Mouse (Mus musculus) liver, embryonic 14.5 days (tissue): ENCODE data around the gene Frmd8. TPM values are rescaled to one million over a fixed set of nuclear protein-coding genes. Genes with fewer than 3 reads are reported as not detected.
A peak's percentile ranks its signal among the peaks of the same experiment; 100 is the strongest.
"Not testable (repeated sequence)": the region's sequence is repeated elsewhere in the genome, so short reads cannot be mapped to it uniquely, and the experiment has no call there.

ENCODE experiments used
- ATAC-seq: fragments of 200-750 bp; cut with Nextera tagmentation; 2 replicates; pipeline ENCODE4 v1.8.0; 2017; ENCODE audit warnings: moderate number of reproducible peaks, mild to moderate bottlenecking, moderate library complexity; ENCODE audit not compliant: insufficient read depth
- DNase-seq, 3 experiments: peaks; one replicate each; pipeline ENCODE4 v3.0.0-alpha.2; 2012 to 2013; ENCODE audit warnings: low read depth in 3 of 3, low spot score in 3 of 3
- H3K27ac ChIP-seq: fragments of 300-500 bp; sonication (generic); 2 replicates; pipeline ENCODE4 v1.5.1; 2014; ENCODE audit warnings: moderate library complexity, mild to moderate bottlenecking, control low read depth, inconsistent platforms
- H3K27me3 ChIP-seq: fragments of 300-500 bp; sonication (generic); 2 replicates; pipeline ENCODE4 v1.6.1; 2014; ENCODE audit warnings: mild to moderate bottlenecking, low read length, moderate library complexity; ENCODE audit not compliant: control insufficient read depth, insufficient read depth
- H3K36me3 ChIP-seq: fragments of 300-500 bp; sonication (generic); replicated peaks from 2 replicates; pipeline ENCODE4 v1.6.1; 2014; ENCODE audit warnings: low read depth; ENCODE audit not compliant: control insufficient read depth, insufficient read depth
- H3K4me1 ChIP-seq, 2 experiments: fragments of 200-500 bp in 1 of 2; fragments of 300-500 bp in 1 of 2; sonication (generic) in 1 of 2; replicated peaks; 2 replicates each; pipeline ENCODE4 v1.6.1; 2012 to 2014; ENCODE audit warnings: antibody characterized with exemption in 1 of 2, inconsistent platforms in 1 of 2, low read length in 1 of 2; ENCODE audit not compliant: control insufficient read depth in 2 of 2, insufficient read depth in 2 of 2
- H3K4me2 ChIP-seq: fragments of 300-500 bp; sonication (generic); 2 replicates; pipeline ENCODE4 v1.6.1; 2014; ENCODE audit warnings: low read depth, mild to moderate bottlenecking, control low read depth, moderate library complexity
- H3K4me3 ChIP-seq, 2 experiments: fragments of 200-500 bp in 1 of 2; fragments of 300-500 bp in 1 of 2; sonication (generic) in 1 of 2; 2 replicates each; pipeline ENCODE4 v1.5.1; 2012 to 2014; ENCODE audit warnings: low read depth in 2 of 2, low read length in 2 of 2, mild to moderate bottlenecking in 2 of 2, control low read depth in 1 of 2, inconsistent platforms in 1 of 2, moderate library complexity in 1 of 2; ENCODE audit not compliant: insufficient read depth in 1 of 2
- H3K9ac ChIP-seq: fragments of 300-500 bp; sonication (generic); replicated peaks from 2 replicates; pipeline ENCODE4 v1.6.1; 2014; ENCODE audit warnings: mild to moderate bottlenecking, control low read depth, moderate library complexity
- H3K9me3 ChIP-seq: fragments of 300-500 bp; sonication (generic); 2 replicates; pipeline ENCODE4 v1.6.1; 2016; ENCODE audit warnings: low read length, mixed read lengths; ENCODE audit not compliant: control insufficient read depth
- CTCF ChIP-seq: IDR thresholded peaks from 2 replicates; pipeline ENCODE4 v1.5.1; 2016; ENCODE audit warnings: antibody characterized with exemption, low read depth, control low read depth
- EP300 ChIP-seq: IDR thresholded peaks from 2 replicates; pipeline ENCODE4 v1.6.1; 2016; ENCODE audit warnings: antibody characterized with exemption, low read depth
- WGBS: fragments of 180-500 bp; shearing (Covaris S2); extraction: QIAGEN DNeasy Blood & Tissue Kit; methylation state at CpG from one replicate; pipeline ENCODE4 v1.1.7; 2014; ENCODE audit not compliant: insufficient replicate concordance; 5-methylcytosine and 5-hydroxymethylcytosine counted together
- polyA plus RNA-seq, 2 experiments: library from polyadenylated mRNA; depleted of rRNA in 1 of 2; stranded (reverse) in 1 of 2; unstranded in 1 of 2; fragments of >200 nt; fragmentation: Nextera tagmentation in 1 of 2; extraction: Ambion mirVana in 1 of 2; gene quantifications; 2 replicates each; pipeline versions ENCODE4 v1.2.1 to v1.2.3; 2012 to 2014

The Frmd8 gene
- polyA plus RNA-seq, 2 experiments, result 6.6 to 6.7 TPM

DNA sequence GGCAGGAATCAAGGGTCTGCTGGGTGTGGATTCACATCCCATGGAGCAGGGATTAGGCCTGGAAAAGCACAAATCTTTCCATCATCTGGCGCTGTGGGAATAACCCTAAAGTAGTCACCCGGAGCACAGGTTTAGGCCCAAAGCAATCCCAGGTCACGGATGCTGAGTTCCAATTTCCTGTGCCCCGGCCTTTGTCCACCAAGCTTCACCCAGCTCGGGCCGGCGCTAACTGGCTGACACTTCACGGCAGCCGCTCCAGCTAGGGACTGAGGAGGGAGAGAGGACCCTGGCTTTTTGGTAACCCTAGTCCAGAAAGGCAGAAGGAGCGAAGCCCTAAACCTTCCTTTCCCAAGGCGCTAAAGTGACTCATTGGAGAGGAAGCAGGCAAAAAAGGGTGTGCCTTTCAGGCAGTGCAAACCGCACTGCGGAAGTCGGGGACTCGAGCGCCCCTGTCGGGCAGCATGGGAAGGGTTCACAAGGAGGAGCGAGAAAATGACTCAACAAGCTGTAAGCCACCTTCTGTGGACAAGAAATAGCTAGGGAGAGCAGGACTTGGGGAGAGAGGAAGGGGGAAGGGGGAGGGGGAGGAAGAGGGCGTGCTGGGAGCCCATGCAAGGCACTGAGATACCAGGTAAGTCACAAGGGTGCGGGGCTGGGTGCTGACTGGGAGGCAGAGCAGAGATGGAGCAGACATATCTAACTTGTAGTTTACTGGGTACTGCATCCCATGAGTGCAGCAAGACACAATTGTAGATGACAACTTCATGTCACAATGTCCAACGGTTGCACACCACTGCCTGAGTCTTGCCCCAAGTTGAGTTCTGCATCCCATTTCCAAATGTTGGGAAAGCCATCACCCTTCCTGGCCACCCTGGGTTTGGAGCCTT lies 57.1 kb downstream of the Frmd8 start:
- DNase-seq (peak; percentile 69 to 82 (median 79)), ATAC-seq (peak; percentile 80)
- TF ChIP-seq CTCF (peak; percentile 97), EP300 (0 out of 2 replicates have a peak, but pooled peaks have one; percentile 23)
- Histone ChIP-seq H3K4me2 (peak overlapping the region; percentile 81), H3K36me3 (no peaks in the 10 kb centered on the region), H3K4me1 (peaks cover 4 to 27% of the 10 kb centered on the region in 2 experiments), H3K27me3 (no peaks in the 10 kb centered on the region), H3K9me3 (no peaks in the 10 kb centered on the region), H3K27ac (peak overlapping the region; percentile 79), H3K9ac (peak overlapping the region; percentile 84), H3K4me3 (peak overlapping the region; percentile 47 to 51)
- 8% methylated on average over 21 of the region's 21 CpGs for WGBS

- Histone ChIP-seq H3K9me3 (no peaks in the 10 kb centered on the region), H3K4me1 (peaks cover 4 to 35% of the 10 kb centered on the region in 2 experiments), H3K4me3 (no peak overlapping the region), H3K9ac (no peak overlapping the region; the same call in 1 of the 2 replicates), H3K27ac (no peak overlapping the region), H3K4me2 (no peak overlapping the region), H3K36me3 (no peaks in the 10 kb centered on the region), H3K27me3 (no peaks in the 10 kb centered on the region)
- ATAC-seq, result peak; percentile 32; the same call in 1 of the 2 replicates
- no peak for DNase-seq
- TF ChIP-seq CTCF, result no peak
- no peak for TF ChIP-seq EP300
- WGBS, result 57% methylated on average over 4 of the region's 4 CpGs
Observed at GRCm38 (mm10) chr19:5815928-5816327, 59.1 kb downstream of the Frmd8 start.

GRCm38 (mm10) chr19:5815010-5815409 lies 60.1 kb downstream of the Frmd8 start:
- H3K4me3 ChIP-seq, result no peak overlapping the region
- peaks cover 4 to 34% of the 10 kb centered on the region in 2 experiments for H3K4me1 ChIP-seq
- ATAC-seq, result no peak
- H3K9ac ChIP-seq, result no peak overlapping the region
- TF ChIP-seq CTCF, result no peak
- TF ChIP-seq EP300, result no peak
- WGBS, result 80% methylated on average over 7 of the region's 7 CpGs
- no peaks in the 10 kb centered on the region for H3K27me3 ChIP-seq
- H3K27ac ChIP-seq, result no peak overlapping the region
- no peak for DNase-seq
- no peak overlapping the region for H3K4me2 ChIP-seq
- no peaks in the 10 kb centered on the region for H3K36me3 ChIP-seq
- H3K9me3 ChIP-seq, result no peaks in the 10 kb centered on the region

DNA sequence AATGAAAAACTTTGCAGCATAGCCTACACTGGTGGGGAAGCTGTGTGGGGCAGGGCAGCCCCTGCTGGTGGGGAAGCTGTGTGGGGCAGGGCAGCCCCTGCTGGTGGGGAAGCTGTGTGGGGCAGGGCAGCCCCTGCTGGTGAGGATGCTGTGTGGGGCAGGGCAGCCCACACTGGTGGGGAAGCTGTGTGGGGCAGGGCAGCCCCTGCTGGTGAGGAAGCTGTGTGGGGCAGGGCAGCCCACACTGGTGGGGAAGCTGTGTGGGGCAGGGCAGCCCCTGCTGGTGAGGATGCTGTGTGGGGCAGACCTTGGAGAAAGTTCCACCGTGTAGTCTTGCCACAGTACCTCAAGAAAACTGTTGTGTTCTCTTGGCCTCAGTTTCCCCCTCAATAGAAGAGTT lies 61.0 kb downstream of the Frmd8 start:
- H3K4me2 ChIP-seq, H3K27ac ChIP-seq, H3K27me3 ChIP-seq, H3K36me3 ChIP-seq, H3K9me3 ChIP-seq, H3K4me3 ChIP-seq, ATAC-seq, DNase-seq, H3K9ac ChIP-seq: not testable (repeated sequence)
- peak; percentile 62 for TF ChIP-seq CTCF
- peaks cover 4 to 32% of the 10 kb centered on the region in 2 experiments for H3K4me1 ChIP-seq
- WGBS, result 24% methylated on average over 1 of the region's 1 CpGs

DNA sequence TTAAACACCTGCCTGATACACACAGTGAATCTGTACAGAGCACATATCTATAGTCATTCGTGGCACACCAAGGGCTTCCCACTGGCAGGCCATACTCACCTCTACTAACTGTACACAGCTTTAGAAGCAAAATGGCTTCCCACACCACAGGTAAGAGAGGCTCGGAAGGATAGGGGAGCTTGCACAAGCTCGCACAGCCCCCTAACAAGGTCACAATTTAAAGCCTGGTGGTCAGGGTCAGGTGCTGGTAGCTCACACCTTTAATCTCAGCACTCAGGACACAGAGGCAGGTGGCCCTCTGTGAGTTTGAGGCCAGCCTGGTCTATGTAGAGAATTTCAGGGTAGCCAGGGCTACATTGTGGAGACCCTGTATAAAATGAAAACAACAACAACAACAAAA lies 61.5 kb downstream of the Frmd8 start:
- no peak for ATAC-seq
- TF ChIP-seq EP300 (no peak), CTCF (no peak)
- Histone ChIP-seq H3K27me3 (no peaks in the 10 kb centered on the region), H3K36me3 (no peaks in the 10 kb centered on the region), H3K4me3 (no peak overlapping the region), H3K4me1 (peaks cover 4 to 33% of the 10 kb centered on the region in 2 experiments), H3K27ac (no peak overlapping the region), H3K9me3 (no peaks in the 10 kb centered on the region), H3K9ac (no peak overlapping the region), H3K4me2 (no peak overlapping the region)
- DNase-seq, result no peak
- 69% methylated on average over 3 of the region's 3 CpGs for WGBS
